Mouse (Mus musculus): ENCODE results near the gene Efna3. TPM values are rescaled to one million over a fixed set of nuclear protein-coding genes. Genes with fewer than 3 reads are reported as not detected.

The Efna3 gene
- total RNA-seq, 1 experiment from 2014 or later, result 0.59 TPM

GRCm38 (mm10) chr3:89315930-89316831 is 6.6 kb downstream of the Efna3 start:
- no peak for DNase-seq

- DNase-seq, result peak; percentile 88
Measured at GRCm38 (mm10) chr3:89315195-89315929, 7.4 kb downstream of the Efna3 start.

- no peak for DNase-seq
Measured at GRCm38 (mm10) chr3:89314791-89315190, 8.0 kb downstream of the Efna3 start.

- DNase-seq, result no peak
Measured at GRCm38 (mm10) chr3:89314340-89314739, 8.4 kb downstream of the Efna3 start.

GRCm38 (mm10) chr3:89308089-89308488 is 14.7 kb downstream of the Efna3 start:
- DNase-seq, result peak; percentile 83

- peak; percentile 38 for DNase-seq
Measured at GRCm38 (mm10) chr3:89305551-89306325, 17.0 kb downstream of the Efna3 start.

GRCm38 (mm10) chr3:89305105-89305504 is 17.7 kb downstream of the Efna3 start:
- DNase-seq, result no peak

GRCm38 (mm10) chr3:89304440-89304839 is 18.3 kb downstream of the Efna3 start:
- DNase-seq, result no peak

GRCm38 (mm10) chr3:89300514-89300913 is 22.3 kb downstream of the Efna3 start:
- no peak for DNase-seq

- no peak for DNase-seq
Measured at GRCm38 (mm10) chr3:89300071-89300470, 22.7 kb downstream of the Efna3 start.

GRCm38 (mm10) chr3:89299499-89299898 is 23.3 kb downstream of the Efna3 start:
- peak; percentile 77 for DNase-seq

GRCm38 (mm10) chr3:89298908-89299307 is 23.9 kb downstream of the Efna3 start:
- no peak for DNase-seq

GRCm38 (mm10) chr3:89296761-89297396 is 25.9 kb downstream of the Efna3 start:
- DNase-seq, result no peak

- no peak for DNase-seq
Measured at GRCm38 (mm10) chr3:89295685-89296230, 27.0 kb downstream of the Efna3 start.

GRCm38 (mm10) chr3:89294195-89294594 is 28.6 kb downstream of the Efna3 start:
- no peak for DNase-seq

- DNase-seq, result no peak
Measured at GRCm38 (mm10) chr3:89293247-89293918, 29.4 kb downstream of the Efna3 start.

- no peak for DNase-seq
Measured at GRCm38 (mm10) chr3:89292303-89292702, 30.5 kb downstream of the Efna3 start.

GRCm38 (mm10) chr3:89291874-89292273 is 30.9 kb downstream of the Efna3 start:
- no peak for DNase-seq

GRCm38 (mm10) chr3:89288503-89288928 is 34.2 kb downstream of the Efna3 start:
- DNase-seq, result peak; percentile 28

GRCm38 (mm10) chr3:89287286-89287685 is 35.5 kb downstream of the Efna3 start:
- DNase-seq, result no peak

- no peak for DNase-seq
Measured at GRCm38 (mm10) chr3:89285526-89285925, 37.2 kb downstream of the Efna3 start.

Data from adrenal gland, postnatal 14 days (tissue).